Mouse (Mus musculus) ES-E14 (cell line): ENCODE data around the gene Zeb2. TPM values are rescaled to one million over a fixed set of nuclear protein-coding genes. Genes with fewer than 3 reads are reported as not detected.

Experiments used
- DNase-seq: peaks from one replicate; pipeline ENCODE4 v3.0.0-alpha.2; 2013; ENCODE audit warnings: low read depth, low spot score
- H3K27ac ChIP-seq: 2 replicates; pipeline ENCODE4 v1.5.1; 2012; ENCODE audit warnings: low read depth, mild to moderate bottlenecking, low read length, moderate library complexity, mixed read lengths; ENCODE audit not compliant: poor library complexity, insufficient read depth, severe bottlenecking
- H3K36me3 ChIP-seq: 2 replicates; pipeline ENCODE4 v1.6.1; 2012; ENCODE audit warnings: mild to moderate bottlenecking, low read length, moderate library complexity, mixed read lengths; ENCODE audit not compliant: control insufficient read depth, poor library complexity, insufficient read depth, severe bottlenecking
- H3K4me1 ChIP-seq, 2 experiments: fragments of 150-350 bp in 1 of 2; sonication (generic) in 1 of 2; 2 replicates each; pipeline ENCODE4 v1.6.1; 2012; ENCODE audit warnings: low read length in 2 of 2, mild to moderate bottlenecking in 1 of 2, mixed read lengths in 1 of 2; ENCODE audit not compliant: control insufficient read depth in 2 of 2, insufficient read depth in 2 of 2, poor library complexity in 1 of 2
- H3K4me3 ChIP-seq, 2 experiments: fragments of 150-350 bp in 1 of 2; sonication (generic) in 1 of 2; 2 replicates each; pipeline ENCODE4 v1.5.1; 2012; ENCODE audit warnings: low read length in 2 of 2, low read depth in 1 of 2, mild to moderate bottlenecking in 1 of 2, mixed read lengths in 1 of 2; ENCODE audit not compliant: insufficient read depth in 1 of 2, poor library complexity in 1 of 2, severe bottlenecking in 1 of 2
- H3K9ac ChIP-seq: 2 replicates; pipeline ENCODE4 v1.6.1; 2012; ENCODE audit warnings: low read depth, mild to moderate bottlenecking, low read length, mixed read lengths; ENCODE audit not compliant: poor library complexity, insufficient read depth, severe bottlenecking
- H3K9me3 ChIP-seq: fragments of 150-350 bp; sonication (generic); 2 replicates; pipeline ENCODE4 v1.6.1; 2012; ENCODE audit warnings: low read depth, mild to moderate bottlenecking, low read length; ENCODE audit not compliant: control insufficient read depth, insufficient read depth
- CHD2 ChIP-seq: IDR thresholded peaks from 2 replicates; pipeline ENCODE4 v1.6.1; 2014; ENCODE audit warnings: mild to moderate bottlenecking, low read depth, low read length, inconsistent platforms
- HCFC1 ChIP-seq: IDR thresholded peaks from 2 replicates; pipeline ENCODE4 v1.6.1; 2012; ENCODE audit warnings: low read length, inconsistent platforms, borderline replicate concordance; ENCODE audit not compliant: insufficient read depth
- MAFK ChIP-seq: IDR thresholded peaks from 2 replicates; pipeline ENCODE4 v1.6.1; 2014; ENCODE audit warnings: mild to moderate bottlenecking, low read depth, low read length, inconsistent platforms; ENCODE audit not compliant: insufficient read depth
- ZC3H11A ChIP-seq: IDR thresholded peaks from 2 replicates; pipeline ENCODE4 v1.6.1; 2012; ENCODE audit warnings: low read depth, mild to moderate bottlenecking, inconsistent platforms, low read length, borderline replicate concordance
- ZNF384 ChIP-seq: IDR thresholded peaks from 2 replicates; pipeline ENCODE4 v1.6.1; 2012; ENCODE audit warnings: low read depth, low read length, inconsistent platforms
- in situ Hi-C, 2 experiments: fragments of 600-800 bp; cut with MboI; formaldehyde crosslinking; loops; one replicate each; pipeline ENCODE4 v1.15.1; 2025; ENCODE audit warnings: low sequenced_read_pairs in 2 of 2, inconsistent platforms in 1 of 2; ENCODE audit not compliant: unreplicated experiment in 2 of 2
- total RNA-seq: library from RNA; depleted of rRNA; stranded (reverse); fragments of 300-350 nt; gene quantifications from 2 replicates; pipeline ENCODE4 v1.2.3, GENCODE M21; 2012

Gene Zeb2
- total RNA-seq, 1 experiment: 11.9 TPM

GRCm38 (mm10) chr2:45073025-45073424 lies 44.2 kb downstream of the Zeb2 start:
- Histone ChIP-seq H3K4me3 (no peak overlapping the region), H3K4me1 (peaks cover 0 to 2% of the 10 kb centered on the region in 2 experiments; a peak in 1 of 4 replicates), H3K36me3 (no peaks in the 10 kb centered on the region), H3K9ac (no peak overlapping the region), H3K9me3 (no peaks in the 10 kb centered on the region), H3K27ac (no peak overlapping the region)
- in situ Hi-C loops: no loop called here
- DNase-seq: no peak
- TF ChIP-seq CHD2: no peak
- TF ChIP-seq ZC3H11A: no peak
- TF ChIP-seq ZNF384: no peak

DNA sequence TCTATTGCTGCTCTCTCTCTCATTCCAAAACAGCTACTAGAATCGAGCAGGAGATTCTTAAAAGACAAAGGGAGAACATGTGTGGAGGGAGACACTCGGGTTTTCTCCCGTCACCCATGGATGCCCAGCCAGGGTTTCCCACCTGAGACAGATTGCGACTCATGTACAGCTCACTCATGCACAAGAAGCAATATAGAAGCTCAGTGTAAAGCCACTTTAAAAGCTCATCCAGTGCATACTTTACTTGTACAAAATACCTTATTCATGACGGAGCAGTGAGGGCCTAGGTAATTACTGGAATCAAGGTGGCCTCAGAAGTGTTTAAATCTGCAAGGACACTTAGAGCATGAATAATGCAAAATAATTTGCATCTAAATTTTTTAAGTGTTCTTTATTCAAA lies 45.9 kb downstream of the Zeb2 start:
- no peak overlapping the region for H3K27ac ChIP-seq
- DNase-seq: no peak

DNA sequence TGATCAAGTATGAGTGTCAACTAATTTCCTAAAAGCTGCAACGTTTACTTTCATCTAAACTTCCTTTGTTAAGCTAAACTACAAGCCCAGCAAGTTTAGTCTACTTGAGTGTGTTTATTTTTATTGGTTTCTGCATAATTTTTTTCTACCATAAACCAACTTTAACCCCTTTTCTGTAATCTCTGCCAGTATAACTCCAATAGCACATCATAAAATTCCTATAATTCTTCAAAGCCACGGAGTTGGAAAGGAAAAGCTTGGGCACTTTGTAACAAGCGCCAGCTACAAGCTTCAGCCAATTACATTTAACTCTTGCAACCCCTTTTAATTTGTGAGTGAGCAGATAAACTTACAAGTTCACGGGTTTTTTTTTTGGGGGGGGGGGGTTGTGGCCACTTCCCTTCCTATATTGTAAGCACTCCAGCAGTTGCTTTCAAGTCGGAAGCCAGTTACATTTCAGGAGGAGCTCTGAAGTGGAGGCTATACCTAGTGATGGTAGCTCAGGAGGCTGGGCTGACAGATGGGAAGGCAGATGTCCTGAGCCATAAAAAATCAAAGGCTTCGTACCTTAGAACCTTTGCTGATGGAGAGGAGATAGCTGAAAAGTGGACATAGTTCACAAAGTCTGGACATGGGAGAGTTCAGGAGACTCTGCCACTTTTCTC lies 46.5 kb downstream of the Zeb2 start:
- peaks cover 0 to 2% of the 10 kb centered on the region in 2 experiments; a peak in 1 of 4 replicates for H3K4me1 ChIP-seq
- DNase-seq: no peak
- no peak for TF ChIP-seq CHD2
- TF ChIP-seq MAFK: no peak
- no peak for TF ChIP-seq ZC3H11A
- TF ChIP-seq ZNF384: no peak
- TF ChIP-seq HCFC1: no peak
- no peak overlapping the region for H3K27ac ChIP-seq
- H3K9me3 ChIP-seq: no peaks in the 10 kb centered on the region
- H3K4me3 ChIP-seq: no peak overlapping the region
- H3K36me3 ChIP-seq: no peaks in the 10 kb centered on the region
- in situ Hi-C loops: no loop called here
- H3K9ac ChIP-seq: no peak overlapping the region

More for the DNA sequence above, 45.9 kb downstream of the Zeb2 start:
- TF ChIP-seq ZNF384 (no peak), HCFC1 (no peak), CHD2 (no peak), ZC3H11A (no peak), MAFK (no peak)
- Histone ChIP-seq H3K36me3 (no peaks in the 10 kb centered on the region), H3K9me3 (no peaks in the 10 kb centered on the region), H3K4me1 (peaks cover 0 to 2% of the 10 kb centered on the region in 2 experiments; a peak in 1 of 4 replicates), H3K4me3 (no peak overlapping the region), H3K9ac (no peak overlapping the region)
- in situ Hi-C loops: no loop called here

- Histone ChIP-seq H3K36me3 (no peaks in the 10 kb centered on the region), H3K9ac (no peak overlapping the region), H3K9me3 (no peaks in the 10 kb centered on the region), H3K4me1 (peaks cover 0 to 2% of the 10 kb centered on the region in 2 experiments; a peak in 1 of 4 replicates), H3K27ac (no peak overlapping the region), H3K4me3 (no peak overlapping the region)
- no peak for TF ChIP-seq HCFC1
- TF ChIP-seq CHD2: no peak
- no peak for TF ChIP-seq ZNF384
- TF ChIP-seq MAFK: no peak
- no peak for TF ChIP-seq ZC3H11A
- in situ Hi-C loops: no loop called here
- no peak for DNase-seq
Observed at GRCm38 (mm10) chr2:45068792-45069550, 48.2 kb downstream of the Zeb2 start.
